Mouse (Mus musculus): ENCODE data around the gene Zfp219.

The Zfp219 gene

DNA sequence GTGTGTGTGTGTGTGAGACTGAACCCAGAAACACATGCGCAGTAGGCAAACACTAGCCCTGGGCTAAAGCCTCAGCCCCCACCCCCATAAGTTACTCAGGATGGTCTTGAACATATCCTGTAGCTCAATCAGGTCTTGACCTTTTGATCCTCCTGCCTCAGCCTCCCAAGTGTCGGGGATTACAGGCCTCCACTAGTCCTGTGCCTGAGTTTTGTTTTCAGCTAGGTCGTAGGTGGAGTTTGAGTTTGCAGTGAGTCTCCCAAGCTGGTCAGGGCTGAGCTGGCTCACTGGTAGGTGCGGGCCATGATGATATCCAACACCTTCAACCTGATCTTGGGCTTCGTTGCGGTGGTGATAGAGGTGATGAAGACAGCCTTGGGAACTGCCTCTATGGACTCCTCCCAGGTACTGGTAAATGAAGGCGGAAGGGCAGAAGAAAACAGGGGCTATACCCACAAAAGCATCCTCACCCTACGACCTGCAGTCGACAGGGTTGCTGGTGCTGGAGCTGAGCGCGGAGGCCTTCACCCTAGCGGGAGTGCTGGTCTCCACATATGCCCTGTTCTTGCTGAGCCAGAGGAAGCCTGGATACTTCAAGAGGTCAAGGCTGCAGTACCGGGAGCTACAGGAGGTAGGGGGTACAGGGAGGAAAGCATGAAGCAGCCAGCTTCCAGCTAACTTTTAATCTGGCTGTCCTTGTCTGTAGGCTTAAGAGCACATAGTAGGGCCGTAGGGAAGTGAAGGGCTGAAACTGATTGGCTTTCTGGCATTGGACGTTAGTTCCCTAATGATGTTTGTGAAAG, 2.1 kb downstream of the Zfp219 start:
- DNase-seq (ENCODE audit: extremely low read depth, low read depth), result no peak

- DNase-seq (ENCODE audit: extremely low read depth, low read depth), result no peak
Measured at GRCm38 (mm10) chr14:52017662-52018061, 2.9 kb downstream of the Zfp219 start.

- DNase-seq (ENCODE audit: extremely low read depth, low read depth), result no peak
Measured at GRCm38 (mm10) chr14:52016625-52017405, 3.7 kb downstream of the Zfp219 start.

DNA sequence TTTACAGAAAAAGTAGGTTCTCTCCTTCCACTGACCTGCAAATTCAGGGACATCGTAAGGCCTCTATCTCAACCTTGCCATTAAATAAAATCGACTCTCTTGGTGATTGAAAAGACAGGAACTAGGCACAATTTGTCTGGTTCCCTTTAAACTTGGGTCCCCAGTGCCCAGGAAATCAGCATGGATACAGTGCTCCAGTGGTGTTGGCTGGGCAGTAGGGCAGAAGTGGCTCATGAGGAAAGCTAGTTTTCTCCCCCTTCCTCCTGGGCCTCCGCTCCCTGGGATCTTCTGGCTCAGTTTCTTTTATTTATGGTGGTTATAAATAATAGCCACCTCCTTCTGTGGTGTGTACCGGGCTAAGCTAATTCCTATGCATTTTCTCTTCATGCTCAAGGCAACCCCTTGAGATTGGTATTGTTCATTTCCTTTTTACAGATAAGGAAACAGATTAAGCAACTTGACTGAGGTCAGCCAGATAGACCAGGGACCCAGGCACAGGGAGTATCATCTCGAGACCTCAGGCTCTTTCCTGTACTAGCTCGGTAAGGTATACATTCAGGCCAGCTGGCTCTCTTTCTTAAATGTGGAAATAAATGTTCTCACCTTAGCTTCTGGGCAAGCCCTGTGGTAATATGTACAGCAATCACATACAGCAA, 5.0 kb downstream of the Zfp219 start, which contains the start of gene Tmem253:
Gene Tmem253 (plus strand): TSS at position 214 of the 656 bp plus-strand sequence.
- no peak for DNase-seq (ENCODE audit: extremely low read depth, low read depth)

DNA sequence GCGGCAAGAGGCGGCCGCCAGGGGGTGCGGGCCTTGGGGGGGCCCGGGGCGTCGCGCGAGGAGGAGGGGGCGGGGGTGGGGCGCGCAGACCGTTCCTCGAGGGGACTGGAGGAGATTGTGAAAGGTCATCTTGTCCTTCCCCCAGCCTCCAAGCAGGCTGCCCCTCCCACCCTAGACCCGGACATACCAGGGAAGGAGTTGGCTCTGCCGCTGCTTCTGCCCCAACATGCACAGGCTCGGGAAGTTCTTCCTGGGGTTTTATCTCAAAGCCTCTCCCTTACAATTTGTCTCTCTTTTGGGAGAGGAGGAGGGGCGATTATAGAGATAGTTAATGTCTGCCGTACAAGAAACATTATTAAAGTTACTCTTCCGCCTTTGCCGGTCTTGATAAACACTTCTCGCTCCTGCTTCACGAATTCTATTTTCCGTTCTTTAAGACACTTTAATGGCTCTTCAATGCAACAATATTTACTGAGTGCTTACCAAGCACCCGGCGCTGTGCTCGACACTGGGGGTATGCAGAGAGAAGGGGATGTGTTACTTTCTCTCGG, 5.7 kb downstream of the Zfp219 start:
- DNase-seq (ENCODE audit: extremely low read depth, low read depth), result no peak

DNA sequence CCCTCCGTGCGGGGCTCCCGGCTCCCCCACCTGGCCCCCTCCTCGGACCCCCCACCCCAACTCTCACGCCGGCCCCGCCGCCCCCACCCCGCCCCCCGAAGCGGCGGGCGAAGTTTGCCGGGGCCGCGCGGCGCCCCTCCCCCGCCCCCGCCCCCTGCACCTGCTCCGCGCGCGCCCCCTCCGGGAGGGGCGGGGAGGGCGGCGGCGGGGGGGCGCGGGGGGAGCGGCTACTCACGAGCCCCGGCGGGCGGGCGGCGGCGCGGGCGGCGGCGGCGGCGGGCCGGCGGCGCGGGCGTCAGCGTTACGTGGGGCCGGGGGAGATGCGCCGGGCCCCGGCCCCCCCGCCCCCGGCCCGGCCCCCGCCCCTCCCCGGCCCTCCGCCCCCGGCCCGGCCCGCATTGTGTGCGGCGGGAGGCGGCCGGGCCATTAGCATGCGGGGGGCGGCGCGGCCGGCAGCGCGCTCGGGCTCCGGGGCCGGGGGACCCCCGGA, 6.2 kb downstream of the Zfp219 start:
- DNase-seq (ENCODE audit: extremely low read depth, low read depth), result no peak

GRCm38 (mm10) chr14:52013771-52014219, 6.7 kb downstream of the Zfp219 start:
- no peak for DNase-seq (ENCODE audit: extremely low read depth, low read depth)

DNA sequence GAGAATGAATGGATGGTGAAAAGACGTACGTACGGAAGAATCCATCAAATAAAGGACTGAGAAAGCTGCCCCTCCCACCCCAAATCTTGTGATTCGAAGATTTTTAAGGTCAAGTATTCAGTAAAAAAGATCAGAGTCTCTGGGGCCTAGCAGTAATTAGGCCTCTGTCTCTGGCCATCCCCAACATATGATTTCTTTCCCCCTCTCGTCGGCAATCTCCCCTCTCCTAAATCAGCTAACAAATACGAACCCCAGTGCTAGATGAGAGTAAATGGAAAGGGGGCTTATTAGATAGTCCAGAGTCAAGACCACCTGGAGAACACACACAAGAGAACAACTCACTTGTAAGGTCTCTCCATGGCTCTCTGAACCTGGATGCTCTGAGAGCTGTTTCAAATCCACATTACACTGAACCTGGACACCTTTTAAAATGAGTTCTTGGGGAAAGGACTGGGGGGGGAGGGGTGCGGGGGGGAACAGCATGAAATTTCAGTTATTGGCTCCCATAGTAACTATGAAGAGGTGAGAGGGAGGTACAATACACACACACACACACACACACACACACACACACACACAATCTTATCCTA, 7.4 kb downstream of the Zfp219 start:
- no peak for DNase-seq (ENCODE audit: extremely low read depth, low read depth)

DNA sequence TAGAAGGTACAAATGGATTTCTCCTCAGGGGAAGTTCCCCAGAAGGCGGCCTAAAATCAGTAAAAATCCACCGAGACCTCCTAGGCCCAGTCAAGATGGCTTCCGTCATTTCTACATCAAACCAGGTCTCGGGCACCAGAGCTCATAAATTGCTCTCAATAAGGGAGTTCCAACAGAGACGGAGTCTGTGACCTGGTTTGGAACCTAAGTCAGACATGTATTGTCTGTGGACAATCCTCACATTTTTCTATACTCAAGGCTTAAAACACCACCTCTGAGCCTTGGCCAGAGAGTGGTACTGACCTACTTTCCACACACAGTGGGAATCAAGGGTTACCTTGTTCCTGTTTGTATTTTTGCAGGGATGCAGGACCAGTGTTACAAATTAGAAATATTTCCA, 8.0 kb downstream of the Zfp219 start:
- DNase-seq (ENCODE audit: extremely low read depth, low read depth), result no peak

DNA sequence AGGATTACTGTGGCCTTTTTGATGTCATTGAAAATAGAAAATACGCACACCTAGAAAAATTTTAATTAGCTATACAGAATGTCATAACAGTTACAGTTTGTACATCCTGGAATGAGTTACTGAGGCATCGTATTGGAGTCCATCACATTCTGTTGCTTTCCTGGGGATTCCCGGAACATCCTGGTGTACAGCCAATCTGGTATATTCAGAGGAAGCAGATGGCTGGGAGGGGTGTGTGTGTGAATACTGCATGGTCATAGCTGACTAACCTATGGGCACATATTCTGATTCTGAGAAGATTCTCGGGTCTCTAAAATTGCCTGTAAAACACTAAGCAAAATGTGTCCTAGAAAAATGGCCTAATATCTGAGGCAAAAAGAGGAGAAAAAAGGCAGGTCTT, 8.4 kb downstream of the Zfp219 start:
- no peak for DNase-seq (ENCODE audit: extremely low read depth, low read depth)

DNA sequence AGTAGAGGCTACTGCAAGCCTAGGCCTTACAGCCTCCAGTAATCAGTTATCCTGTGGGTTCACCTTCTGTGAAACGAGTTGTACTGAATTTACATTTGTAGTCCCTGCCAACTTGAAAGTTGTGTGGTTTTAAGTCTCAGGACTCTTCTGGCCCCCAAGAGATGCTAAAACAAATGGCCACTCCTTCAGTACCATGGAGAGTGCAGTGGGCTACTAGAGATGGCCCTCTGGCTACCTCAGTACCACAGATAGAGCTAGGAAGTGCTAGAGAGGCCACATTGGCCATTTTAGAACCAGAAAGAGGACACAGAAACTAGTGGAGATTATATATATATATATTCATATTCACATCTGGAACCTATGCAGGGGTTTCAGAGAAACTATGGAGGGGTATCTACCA, 8.8 kb downstream of the Zfp219 start:
- no peak for DNase-seq (ENCODE audit: extremely low read depth, low read depth)

- no peak for DNase-seq (ENCODE audit: extremely low read depth, low read depth)
Measured at GRCm38 (mm10) chr14:52010446-52011111, 10.0 kb downstream of the Zfp219 start.

- DNase-seq (ENCODE audit: extremely low read depth, low read depth), result no peak
Measured at GRCm38 (mm10) chr14:52009841-52010240, 10.7 kb downstream of the Zfp219 start.

DNA sequence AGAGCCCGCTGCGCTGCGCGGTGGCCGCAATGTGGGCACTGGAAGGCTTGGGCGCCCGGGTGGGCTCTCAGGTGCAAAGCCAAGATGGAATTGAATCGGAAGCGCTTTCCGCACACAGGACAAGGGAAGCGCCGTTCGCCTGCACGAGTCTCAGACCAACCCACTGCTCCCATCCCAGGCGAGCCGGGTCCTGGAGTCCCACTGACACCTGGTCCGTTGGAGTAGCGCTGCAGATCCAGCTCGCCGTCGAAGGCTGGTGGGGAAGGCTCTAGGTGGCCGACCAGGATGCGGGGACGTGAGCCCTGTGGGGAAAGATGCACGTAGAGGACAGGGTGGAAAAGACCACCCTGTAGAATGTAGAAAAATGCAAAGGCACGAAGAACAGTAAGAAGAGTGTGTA, 11.2 kb downstream of the Zfp219 start:
- no peak for DNase-seq (ENCODE audit: extremely low read depth, low read depth)

DNA sequence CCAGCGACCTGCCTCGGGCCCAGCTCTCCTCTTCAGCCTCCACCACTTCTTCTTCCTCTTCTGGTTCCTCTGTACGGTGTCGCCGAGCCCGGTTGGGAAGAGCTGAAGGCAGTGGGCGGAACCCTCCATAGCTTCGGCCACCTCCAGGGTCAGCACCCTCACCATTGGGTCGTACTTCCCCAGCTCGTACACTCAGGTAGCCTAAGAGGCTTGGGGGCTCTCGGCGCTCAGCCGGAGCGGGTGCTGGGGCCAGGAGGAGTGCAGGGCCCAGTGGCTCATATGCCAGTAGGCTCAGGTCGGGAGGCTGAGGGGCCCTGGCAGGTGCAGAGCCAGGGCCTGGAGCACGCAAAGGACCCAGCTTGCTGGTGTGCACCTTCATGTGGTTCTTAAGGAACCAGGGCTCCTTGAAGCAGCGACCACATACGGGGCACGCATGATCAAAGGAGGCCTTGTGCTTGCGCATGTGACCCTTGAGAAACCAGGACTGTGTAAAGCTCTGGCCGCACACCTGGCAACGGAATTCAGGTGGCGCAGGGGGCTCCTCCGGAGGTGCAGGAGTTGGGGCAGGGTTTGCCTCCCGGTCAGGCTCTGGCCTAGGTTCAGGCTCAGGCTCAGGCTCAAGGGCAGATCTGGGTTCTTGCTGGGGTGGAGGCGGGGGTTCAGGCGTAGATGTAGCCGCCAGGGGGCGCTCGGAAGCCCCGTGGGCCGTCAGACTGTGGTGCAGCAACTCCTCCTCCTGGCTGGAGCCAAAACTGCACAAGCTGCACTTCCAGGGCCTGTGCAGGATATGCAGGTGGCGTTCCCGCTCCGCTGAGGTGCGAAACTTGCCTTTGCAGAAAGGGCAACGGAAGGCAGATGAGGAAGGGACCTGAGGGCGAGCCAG, 12.0 kb downstream of the Zfp219 start:
- DNase-seq (ENCODE audit: extremely low read depth, low read depth), result no peak

DNA sequence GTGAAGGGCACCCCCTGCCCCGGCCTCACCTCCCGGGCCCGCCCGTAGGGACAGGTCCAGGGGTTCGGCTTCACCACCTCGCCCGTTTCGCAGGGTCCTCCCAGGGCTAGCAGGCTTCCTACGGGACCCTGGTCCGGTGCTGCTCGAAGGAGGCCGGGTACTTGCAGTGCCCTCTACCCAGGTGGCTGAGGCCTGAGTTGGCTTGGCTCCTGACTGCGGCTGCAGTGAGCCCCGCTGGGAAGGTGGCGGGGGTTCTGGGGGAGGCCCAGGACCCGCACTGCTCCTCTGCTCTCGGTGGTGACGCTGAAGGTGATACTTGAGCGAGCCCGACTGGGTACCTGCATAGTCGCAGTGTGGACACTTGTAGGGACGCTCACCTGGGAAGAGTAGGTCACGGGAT, 13.8 kb downstream of the Zfp219 start:
- DNase-seq (ENCODE audit: extremely low read depth, low read depth), result no peak

DNA sequence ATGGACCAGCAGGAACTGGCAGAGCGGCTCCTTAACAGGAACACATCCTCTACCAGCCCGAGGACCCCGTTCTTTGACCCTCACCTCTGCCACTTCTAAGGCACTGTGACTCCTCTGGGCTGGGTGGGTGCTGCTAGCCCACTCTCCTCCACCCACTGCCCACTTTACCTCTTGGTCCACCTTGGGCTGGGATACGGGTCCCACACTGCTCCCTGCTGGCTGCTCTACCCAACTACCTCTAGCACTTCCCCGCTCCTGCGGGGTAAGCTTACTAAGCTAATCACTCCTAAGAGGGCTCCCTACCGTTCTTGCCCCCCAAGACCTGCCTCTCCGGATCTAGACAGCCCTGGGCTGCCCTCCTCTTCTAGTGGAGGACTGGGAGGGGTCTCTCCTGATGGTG, 14.3 kb downstream of the Zfp219 start:
- DNase-seq (ENCODE audit: extremely low read depth, low read depth), result no peak

DNA sequence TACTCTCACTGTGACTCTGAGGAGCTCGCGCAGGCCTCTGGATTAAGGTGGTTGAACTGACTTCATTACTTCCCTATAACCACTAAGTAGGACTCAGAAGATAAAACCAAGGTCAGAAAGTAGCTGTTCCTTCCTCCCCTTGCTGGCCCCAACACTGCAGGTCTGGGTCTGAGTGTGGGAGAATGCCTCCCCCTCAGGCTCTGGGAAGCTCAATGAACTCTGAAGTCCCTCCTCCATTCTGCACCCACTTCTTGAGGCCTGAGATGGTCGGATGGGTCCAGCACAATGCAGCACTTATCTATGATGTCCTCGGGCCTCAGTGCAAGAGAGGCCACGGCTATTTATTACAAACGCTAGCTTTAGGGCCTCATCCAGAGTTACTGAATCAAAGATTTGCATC, 14.9 kb downstream of the Zfp219 start:
- no peak for DNase-seq (ENCODE audit: extremely low read depth, low read depth)

DNA sequence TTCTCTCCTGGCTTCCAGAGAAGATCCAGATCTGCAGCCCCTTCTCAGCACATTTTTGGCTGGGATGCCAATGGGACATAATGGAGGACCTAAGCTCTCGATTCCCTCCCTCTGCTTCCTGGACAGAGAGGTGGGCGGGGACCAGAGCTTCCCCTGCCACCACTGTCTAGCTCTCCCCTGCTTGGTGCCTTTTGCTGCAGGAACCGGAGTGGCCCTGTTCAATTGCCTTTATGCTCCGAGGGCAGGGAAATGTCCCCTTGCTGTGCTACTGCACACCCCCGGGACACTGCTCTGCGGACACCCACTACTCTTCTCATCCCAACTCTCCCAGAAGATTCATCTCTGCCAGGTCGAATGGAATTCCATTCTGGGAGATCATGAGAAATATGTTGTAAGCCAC, 15.4 kb downstream of the Zfp219 start:
- DNase-seq (ENCODE audit: extremely low read depth, low read depth), result no peak

All from MEL-GATA-1-ER (cell line).